Mouse (Mus musculus) midbrain, embryonic 12.5 days (tissue): ENCODE measurements around the gene Asb15. TPM values are rescaled to one million over a fixed set of nuclear protein-coding genes. Genes with fewer than 3 reads are reported as not detected.
A peak's percentile ranks its signal among the peaks of the same experiment; 100 is the strongest.

Experiments
- ATAC-seq: fragments of 200-750 bp; cut with Nextera tagmentation; 2 replicates; pipeline ENCODE4 v1.8.0; 2017; ENCODE audit warnings: low read depth, moderate TSS enrichment, moderate library complexity; ENCODE audit not compliant: low FRiP score
- H3K27ac ChIP-seq: fragments of 300-500 bp; sonication (generic); replicated peaks from 2 replicates; pipeline ENCODE4 v1.5.1; 2016; ENCODE audit warnings: mild to moderate bottlenecking
- H3K27me3 ChIP-seq: fragments of 300-500 bp; sonication (generic); 2 replicates; pipeline ENCODE4 v1.6.1; 2016; ENCODE audit warnings: mild to moderate bottlenecking
- H3K36me3 ChIP-seq: fragments of 300-500 bp; sonication (generic); 2 replicates; pipeline ENCODE4 v1.6.1; 2016
- H3K4me1 ChIP-seq: fragments of 300-500 bp; sonication (generic); 2 replicates; pipeline ENCODE4 v1.6.1; 2016
- H3K4me2 ChIP-seq: fragments of 300-500 bp; sonication (generic); replicated peaks from 2 replicates; pipeline ENCODE4 v1.6.1; 2016; ENCODE audit warnings: mild to moderate bottlenecking, moderate library complexity
- H3K4me3 ChIP-seq: fragments of 300-500 bp; sonication (generic); 2 replicates; pipeline ENCODE4 v1.5.1; 2016; ENCODE audit warnings: mild to moderate bottlenecking
- H3K9ac ChIP-seq: fragments of 300-500 bp; sonication (generic); replicated peaks from 2 replicates; pipeline ENCODE4 v1.6.1; 2016; ENCODE audit warnings: mild to moderate bottlenecking, moderate library complexity
- H3K9me3 ChIP-seq: fragments of 300-500 bp; sonication (generic); 2 replicates; pipeline ENCODE4 v1.6.1; 2016; ENCODE audit warnings: mild to moderate bottlenecking
- WGBS: fragments of 180-500 bp; shearing (Covaris S2); methylation state at CpG from one replicate; pipeline ENCODE4 v1.1.7; 2016; 5-methylcytosine and 5-hydroxymethylcytosine counted together
- polyA plus RNA-seq: library from polyadenylated mRNA; unstranded; fragments of >200 nt; fragmentation: Nextera tagmentation; extraction: Ambion mirVana; gene quantifications from 2 replicates; pipeline ENCODE4 v1.2.1, GENCODE M21; 2016

Asb15 gene
- polyA plus RNA-seq, 1 experiment from 2014 or later, result not detected

- Histone ChIP-seq H3K4me3 (no peak overlapping the region), H3K4me2 (no peak overlapping the region), H3K9me3 (no peaks in the 10 kb centered on the region), H3K27me3 (no peaks in the 10 kb centered on the region), H3K27ac (no peak overlapping the region), H3K36me3 (peaks cover 32% of the 10 kb centered on the region), H3K4me1 (no peaks in the 10 kb centered on the region), H3K9ac (no peak overlapping the region)
- WGBS, result 95% methylated on average over 6 of the region's 6 CpGs
- no peak for ATAC-seq
Observed at GRCm38 (mm10) chr6:24613346-24613745, 85.4 kb downstream of the Asb15 start.

DNA sequence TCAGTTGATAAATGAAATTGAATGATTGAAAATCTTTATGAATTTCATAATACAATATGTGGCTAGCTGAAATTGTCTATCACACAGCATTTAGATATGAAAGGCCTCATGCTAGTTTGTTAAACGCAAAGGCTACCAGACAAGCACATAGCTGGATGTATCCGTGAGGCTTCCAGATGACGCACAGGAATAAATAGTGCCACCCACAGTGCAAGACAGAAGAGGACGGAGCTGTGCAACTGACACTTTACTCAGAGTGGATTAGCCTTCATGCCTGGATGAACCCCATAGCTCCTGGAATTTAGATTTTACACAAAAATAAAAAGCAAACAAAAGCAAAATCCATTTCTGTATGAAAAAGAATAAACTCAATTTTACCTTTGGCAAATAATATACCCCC, 86.0 kb downstream of the Asb15 start:
- Histone ChIP-seq H3K9ac (no peak overlapping the region), H3K4me2 (no peak overlapping the region)

DNA sequence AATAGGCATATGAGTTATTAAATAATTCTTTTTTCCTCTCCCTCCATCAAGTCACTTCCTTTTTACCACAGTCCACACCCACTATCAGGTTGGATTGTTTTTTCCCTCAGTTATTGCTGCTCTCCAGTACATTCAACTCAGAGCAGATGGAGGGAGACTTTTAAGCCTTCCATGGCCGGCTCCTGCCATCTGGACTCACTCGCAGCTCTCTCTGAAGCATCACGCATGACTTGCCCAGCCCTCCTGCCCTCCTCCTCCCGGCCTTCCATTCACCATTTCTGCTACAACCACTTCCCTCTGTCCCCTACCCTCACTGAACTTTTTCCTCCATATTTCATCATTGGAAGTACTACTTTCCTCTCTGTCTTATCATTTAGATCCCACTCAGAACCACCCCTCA, 88.8 kb downstream of the Asb15 start:
- Histone ChIP-seq H3K36me3 (peaks cover 40% of the 10 kb centered on the region), H3K4me3 (no peak overlapping the region), H3K4me2 (no peak overlapping the region), H3K27ac (no peak overlapping the region), H3K9me3 (no peaks in the 10 kb centered on the region), H3K27me3 (no peaks in the 10 kb centered on the region), H3K9ac (no peak overlapping the region), H3K4me1 (no peaks in the 10 kb centered on the region)
- 81% methylated on average over 4 of the region's 4 CpGs for WGBS
- no peak for ATAC-seq

More for the DNA sequence above, 86.0 kb downstream of the Asb15 start:
- ATAC-seq, result no peak
- no peaks in the 10 kb centered on the region for H3K4me1 ChIP-seq
- peaks cover 32% of the 10 kb centered on the region for H3K36me3 ChIP-seq
- WGBS, result 40% methylated on average over 4 of the region's 4 CpGs
- no peaks in the 10 kb centered on the region for H3K27me3 ChIP-seq
- no peak overlapping the region for H3K27ac ChIP-seq
- H3K4me3 ChIP-seq, result no peak overlapping the region
- no peaks in the 10 kb centered on the region for H3K9me3 ChIP-seq

GRCm38 (mm10) chr6:24619285-24620045, 91.5 kb downstream of the Asb15 start:
- ATAC-seq, result 0 out of 2 replicates have a peak, but pooled peaks have one; percentile 9
- Histone ChIP-seq H3K9ac (no peak overlapping the region), H3K4me3 (no peak overlapping the region), H3K27me3 (no peaks in the 10 kb centered on the region), H3K27ac (no peak overlapping the region), H3K36me3 (peaks cover 33% of the 10 kb centered on the region), H3K4me2 (no peak overlapping the region), H3K4me1 (no peaks in the 10 kb centered on the region), H3K9me3 (no peaks in the 10 kb centered on the region)
- 83% methylated on average over 5 of the region's 6 CpGs for WGBS

GRCm38 (mm10) chr6:24620936-24621335, 93.0 kb downstream of the Asb15 start:
- 91% methylated on average over 2 of the region's 2 CpGs for WGBS
- H3K36me3 ChIP-seq, result peaks cover 37% of the 10 kb centered on the region
- H3K9me3 ChIP-seq, result no peaks in the 10 kb centered on the region
- H3K9ac ChIP-seq, result no peak overlapping the region
- no peak overlapping the region for H3K27ac ChIP-seq
- H3K4me2 ChIP-seq, result no peak overlapping the region
- H3K27me3 ChIP-seq, result no peaks in the 10 kb centered on the region
- H3K4me3 ChIP-seq, result no peak overlapping the region
- no peaks in the 10 kb centered on the region for H3K4me1 ChIP-seq
- ATAC-seq, result no peak

DNA sequence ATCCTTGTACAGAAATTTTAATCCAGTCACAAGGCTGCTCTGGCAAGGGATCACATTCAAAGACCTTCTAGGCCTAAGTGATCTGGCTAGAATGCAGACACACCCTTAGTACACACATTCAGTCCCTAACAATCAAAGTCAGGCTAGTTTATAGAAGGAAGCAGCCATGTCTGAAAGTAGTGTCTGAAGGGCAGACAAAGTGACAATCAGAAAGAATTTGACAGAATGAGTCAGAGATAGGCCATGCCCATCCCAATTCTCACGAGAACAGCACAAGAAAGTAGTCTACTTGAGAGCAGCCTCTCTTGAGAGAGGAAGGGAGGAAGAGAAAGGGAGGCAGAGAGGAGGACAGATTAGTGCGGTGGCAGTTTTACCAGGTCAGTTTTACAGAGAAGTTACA, 94.2 kb downstream of the Asb15 start:
- H3K27ac ChIP-seq, result no peak overlapping the region
- no peak overlapping the region for H3K9ac ChIP-seq
- no peaks in the 10 kb centered on the region for H3K4me1 ChIP-seq
- H3K4me2 ChIP-seq, result no peak overlapping the region
- no peak for ATAC-seq
- no peaks in the 10 kb centered on the region for H3K27me3 ChIP-seq
- H3K36me3 ChIP-seq, result peaks cover 32% of the 10 kb centered on the region
- 91% methylated on average over 2 of the region's 2 CpGs for WGBS
- no peaks in the 10 kb centered on the region for H3K9me3 ChIP-seq
- no peak overlapping the region for H3K4me3 ChIP-seq

Other genes starting within 250 kb of the Asb15 start
- gene Iqub, start 13.1 kb upstream of the Asb15 start, polyA plus RNA-seq, result 0.06 and 0.16 TPM in 2 replicates
- gene Ndufa5, start 131 bp upstream of the Asb15 start, polyA plus RNA-seq, result 274 and 286 TPM in 2 replicates
- gene Lmod2, start 69.6 kb downstream of the Asb15 start, polyA plus RNA-seq, result not detected in 2 replicates
- 72.9 and 76.2 TPM in 2 replicates for gene Wasl, start 136.9 kb downstream of the Asb15 start, polyA plus RNA-seq
- gene Hyal6, start 205.1 kb downstream of the Asb15 start, polyA plus RNA-seq, result not detected in 2 replicates
- not detected in 2 replicates for gene Hyal4, start 220.2 kb downstream of the Asb15 start, polyA plus RNA-seq